Mouse (Mus musculus): ENCODE measurements around the gene Pou2f1.

- no peak for TF ChIP-seq CTCF (IDR thresholded peaks at IDR 0.05; ENCODE audit: low read depth, low read length)
- no peak for TF ChIP-seq POLR2AphosphoS5 (IDR thresholded peaks at IDR 0.05; ENCODE audit: insufficient replicate concordance, low read depth, low read length)
- TF ChIP-seq GATA1 (IDR thresholded peaks at IDR 0.05; ENCODE audit: borderline replicate concordance, low read length): no peak
Measured at GRCm38 (mm10) chr1:165878751-165879150, 123.7 kb downstream of the Pou2f1 start.
